Mouse (Mus musculus) liver, embryonic 16.5 days (tissue): ENCODE data around the gene Oit3. TPM values are rescaled to one million over a fixed set of nuclear protein-coding genes. Genes with fewer than 3 reads are reported as not detected.
"Not testable (repeated sequence)": the region's sequence is repeated elsewhere in the genome, so short reads cannot be mapped to it uniquely, and the experiment has no call there.

ENCODE experiments used
- ATAC-seq: fragments of 200-750 bp; cut with Nextera tagmentation; 2 replicates; pipeline ENCODE4 v1.8.0; 2017; ENCODE audit warnings: low read depth, mild to moderate bottlenecking, moderate number of reproducible peaks, moderate library complexity
- H3K27ac ChIP-seq: fragments of 300-500 bp; sonication (generic); 2 replicates; pipeline ENCODE4 v1.5.1; 2014; ENCODE audit warnings: mild to moderate bottlenecking, low read length
- H3K27me3 ChIP-seq: fragments of 300-500 bp; sonication (generic); 2 replicates; pipeline ENCODE4 v1.6.1; 2014; ENCODE audit warnings: low read depth, low read length, mixed read lengths; ENCODE audit not compliant: control insufficient read depth, insufficient read depth
- H3K36me3 ChIP-seq: fragments of 300-500 bp; sonication (generic); 2 replicates; pipeline ENCODE4 v1.6.1; 2014; ENCODE audit warnings: mild to moderate bottlenecking; ENCODE audit not compliant: control insufficient read depth, insufficient read depth
- H3K4me1 ChIP-seq: fragments of 300-500 bp; sonication (generic); 2 replicates; pipeline ENCODE4 v1.6.1; 2014; ENCODE audit warnings: low read depth, low read length, mixed read lengths; ENCODE audit not compliant: control insufficient read depth
- H3K4me2 ChIP-seq: fragments of 300-500 bp; sonication (generic); 2 replicates; pipeline ENCODE4 v1.6.1; 2014; ENCODE audit warnings: low read depth, low read length, mixed read lengths
- H3K4me3 ChIP-seq: fragments of 300-500 bp; sonication (generic); 2 replicates; pipeline ENCODE4 v1.5.1; 2014; ENCODE audit warnings: low read depth, mild to moderate bottlenecking, low read length
- H3K9ac ChIP-seq: fragments of 300-500 bp; sonication (generic); 2 replicates; pipeline ENCODE4 v1.6.1; 2014; ENCODE audit warnings: low read depth, low read length
- H3K9me3 ChIP-seq: fragments of 300-500 bp; sonication (generic); replicated peaks from 2 replicates; pipeline ENCODE4 v1.6.1; 2016; ENCODE audit warnings: low read length; ENCODE audit not compliant: control insufficient read depth
- WGBS: fragments of 180-500 bp; shearing (Covaris S2); extraction: QIAGEN DNeasy Blood & Tissue Kit; methylation state at CpG from one replicate; pipeline ENCODE4 v1.1.7; 2014; ENCODE audit not compliant: insufficient replicate concordance; 5-methylcytosine and 5-hydroxymethylcytosine counted together
- polyA plus RNA-seq: library from polyadenylated mRNA; unstranded; fragments of >200 nt; fragmentation: Nextera tagmentation; extraction: Ambion mirVana; gene quantifications from 2 replicates; pipeline ENCODE4 v1.2.1, GENCODE M21; 2015

Gene Oit3
- polyA plus RNA-seq, 1 experiment from 2014 or later, result 21.0 TPM

- no peak for ATAC-seq
- 5% methylated on average over 4 of the region's 4 CpGs for WGBS
Measured at GRCm38 (mm10) chr10:59391907-59392306, 49.7 kb downstream of the Oit3 start.

GRCm38 (mm10) chr10:59389652-59390051 lies 51.9 kb downstream of the Oit3 start:
- Histone ChIP-seq H3K27ac (no peak overlapping the region), H3K36me3 (no peaks in the 10 kb centered on the region), H3K9me3 (no peaks in the 10 kb centered on the region), H3K4me1 (no peaks in the 10 kb centered on the region), H3K4me3 (no peak overlapping the region), H3K4me2 (no peak overlapping the region), H3K27me3 (no peaks in the 10 kb centered on the region), H3K9ac (no peak overlapping the region)
- ATAC-seq, result no peak
- 78% methylated on average over 3 of the region's 3 CpGs for WGBS

More at GRCm38 (mm10) chr10:59391907-59392306, 49.7 kb downstream of the Oit3 start:
- no peaks in the 10 kb centered on the region for H3K4me1 ChIP-seq
- no peak overlapping the region for H3K4me3 ChIP-seq
- no peak overlapping the region for H3K9ac ChIP-seq
- H3K4me2 ChIP-seq, result no peak overlapping the region
- no peaks in the 10 kb centered on the region for H3K36me3 ChIP-seq
- H3K27ac ChIP-seq, result no peak overlapping the region
- H3K27me3 ChIP-seq, result no peaks in the 10 kb centered on the region
- no peaks in the 10 kb centered on the region for H3K9me3 ChIP-seq

DNA sequence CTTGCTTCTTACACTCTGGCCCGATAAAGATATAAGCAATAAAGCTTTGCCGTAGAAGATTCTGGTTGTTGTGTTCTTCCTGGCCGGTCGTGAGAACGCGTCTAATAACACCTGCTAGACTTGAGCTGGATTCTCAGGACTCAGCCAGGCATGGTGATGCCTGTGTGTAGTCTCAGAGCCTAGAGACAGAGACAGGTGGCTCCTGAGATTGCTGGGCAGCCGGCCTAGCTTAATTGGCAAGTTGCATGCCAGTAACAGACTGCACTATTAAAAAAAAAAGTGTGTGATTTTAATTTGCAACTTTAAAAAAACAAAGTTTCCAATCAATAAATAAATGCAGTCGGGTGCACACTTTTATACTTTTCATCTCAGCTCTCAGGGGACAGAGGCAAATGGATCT lies 54.6 kb downstream of the Oit3 start:
- ATAC-seq, result no peak

GRCm38 (mm10) chr10:59381563-59381962 lies 60.0 kb downstream of the Oit3 start:
- not testable (repeated sequence) for H3K36me3 ChIP-seq, H3K4me2 ChIP-seq, H3K9me3 ChIP-seq, H3K9ac ChIP-seq, H3K4me3 ChIP-seq, H3K27ac ChIP-seq, ATAC-seq, H3K27me3 ChIP-seq
- 70% methylated on average over 6 of the region's 10 CpGs for whole genome bisulfite sequencing
- peaks cover 12% of the 10 kb centered on the region for H3K4me1 ChIP-seq

More for the DNA sequence above, 54.6 kb downstream of the Oit3 start:
- Histone ChIP-seq H3K4me2 (no peak overlapping the region), H3K4me1 (no peaks in the 10 kb centered on the region), H3K27ac (no peak overlapping the region), H3K27me3 (no peaks in the 10 kb centered on the region), H3K4me3 (no peak overlapping the region), H3K36me3 (no peaks in the 10 kb centered on the region), H3K9ac (no peak overlapping the region), H3K9me3 (no peaks in the 10 kb centered on the region)
- 74% methylated on average over 7 of the region's 8 CpGs for WGBS

GRCm38 (mm10) chr10:59380411-59380821 lies 61.2 kb downstream of the Oit3 start:
- Histone ChIP-seq H3K27ac (peak overlapping the region; percentile 21; the same call in 1 of the 2 replicates), H3K4me2 (peak overlapping the region; percentile 24; the same call in 1 of the 2 replicates), H3K27me3 (no peaks in the 10 kb centered on the region), H3K9ac (0 out of 2 replicates have a peak overlapping the region, but pooled peaks have one; percentile 12), H3K4me3 (no peak overlapping the region), H3K36me3 (no peaks in the 10 kb centered on the region), H3K4me1 (peaks cover 12% of the 10 kb centered on the region), H3K9me3 (no peaks in the 10 kb centered on the region; the same call in 1 of the 2 replicates)
- peak; percentile 72 for ATAC-seq
- 35% methylated on average over 2 of the region's 2 CpGs for WGBS

- Histone ChIP-seq H3K36me3 (no peaks in the 10 kb centered on the region), H3K4me1 (peaks cover 12% of the 10 kb centered on the region), H3K4me3 (no peak overlapping the region), H3K9ac (0 out of 2 replicates have a peak overlapping the region, but pooled peaks have one; percentile 12), H3K4me2 (peak overlapping the region; percentile 24; the same call in 1 of the 2 replicates), H3K27ac (peak overlapping the region; percentile 21; the same call in 1 of the 2 replicates), H3K9me3 (no peaks in the 10 kb centered on the region; the same call in 1 of the 2 replicates), H3K27me3 (no peaks in the 10 kb centered on the region)
- ATAC-seq, result peak; percentile 16; the same call in 1 of the 2 replicates
- 9% methylated on average over 3 of the region's 3 CpGs for WGBS
Measured at GRCm38 (mm10) chr10:59379927-59380326, 61.7 kb downstream of the Oit3 start.

DNA sequence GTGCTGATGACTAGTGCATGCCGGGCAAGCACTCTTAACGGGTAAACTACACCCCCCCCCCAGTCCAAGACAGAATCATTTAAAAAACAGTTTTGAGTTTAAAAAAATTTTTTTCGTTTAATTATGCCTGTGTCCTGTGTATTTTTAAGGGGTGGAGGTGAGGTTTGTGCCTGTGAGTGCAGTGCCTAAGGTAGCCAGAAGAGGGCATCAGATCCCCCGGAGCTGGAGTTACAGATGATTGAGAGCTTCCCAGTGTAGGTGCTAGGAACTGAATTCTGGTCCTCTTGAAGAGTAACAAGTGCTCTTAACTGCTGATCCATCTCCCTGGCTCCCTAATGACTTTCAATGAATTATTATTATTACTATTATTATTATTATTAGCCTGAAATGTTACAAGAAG lies 62.9 kb downstream of the Oit3 start:
- no peak overlapping the region for H3K9ac ChIP-seq
- no peak overlapping the region for H3K4me3 ChIP-seq
- peaks cover 12% of the 10 kb centered on the region for H3K4me1 ChIP-seq
- 87% methylated on average over 4 of the region's 4 CpGs for WGBS
- no peak overlapping the region for H3K4me2 ChIP-seq
- no peaks in the 10 kb centered on the region for H3K36me3 ChIP-seq
- no peak for ATAC-seq
- no peaks in the 10 kb centered on the region for H3K27me3 ChIP-seq
- no peak overlapping the region for H3K27ac ChIP-seq
- no peaks in the 10 kb centered on the region; the same call in 1 of the 2 replicates for H3K9me3 ChIP-seq

DNA sequence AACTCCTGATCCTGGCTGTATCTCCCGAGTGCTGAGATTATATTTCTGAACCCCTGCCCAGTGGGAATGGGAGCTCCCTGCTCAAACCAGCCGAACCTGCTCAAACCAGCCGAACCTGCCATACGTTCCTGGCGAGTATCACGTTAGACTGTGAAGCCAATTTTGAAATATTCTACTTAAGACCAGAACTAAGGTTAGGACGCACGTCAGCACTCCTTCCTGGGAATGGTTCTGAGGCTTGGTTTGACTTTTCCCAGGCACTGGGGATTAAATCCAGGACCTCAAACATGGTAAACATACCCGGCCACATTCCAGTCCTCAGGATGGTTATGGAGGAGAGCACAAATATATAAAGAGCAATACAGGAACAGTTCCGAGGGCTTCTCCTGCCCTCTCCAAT lies 63.7 kb downstream of the Oit3 start:
- 78% methylated on average over 10 of the region's 10 CpGs for WGBS
- Histone ChIP-seq H3K4me3 (no peak overlapping the region), H3K27me3 (no peaks in the 10 kb centered on the region), H3K9ac (no peak overlapping the region), H3K27ac (no peak overlapping the region), H3K4me1 (peaks cover 12% of the 10 kb centered on the region), H3K9me3 (no peaks in the 10 kb centered on the region; the same call in 1 of the 2 replicates), H3K4me2 (no peak overlapping the region), H3K36me3 (no peaks in the 10 kb centered on the region)
- no peak for ATAC-seq
